Mouse (Mus musculus) MEL (cell line): ENCODE results near the gene Lipf.

ENCODE experiments used
- CTCF ChIP-seq, 3 experiments: IDR thresholded peaks in 2 of 3; conservative IDR thresholded peaks in 1 of 3; 2 replicates each; pipeline ENCODE4 v1.5.1; 2011 to 2012; ENCODE audit warnings: low read length in 3 of 3, low read depth in 2 of 3, mild to moderate bottlenecking in 2 of 3, improper control_type of control experiment in 1 of 3, inconsistent platforms in 1 of 3, mixed read lengths in 1 of 3, moderate library complexity in 1 of 3; ENCODE audit not compliant: control insufficient read depth in 1 of 3, insufficient read depth in 1 of 3, poor library complexity in 1 of 3, severe bottlenecking in 1 of 3
- EP300 ChIP-seq, 2 experiments: IDR thresholded peaks; 2 replicates each; pipeline ENCODE4 v1.6.1; 2011; ENCODE audit warnings: improper control_type of control experiment in 2 of 2, low read length in 2 of 2, low read depth in 1 of 2, mild to moderate bottlenecking in 1 of 2
- KAT2A ChIP-seq: conservative IDR thresholded peaks from 2 replicates; pipeline ENCODE4 v1.6.1; 2012; ENCODE audit warnings: low read depth, low read length, improper control_type of control experiment, inconsistent platforms
- MAX ChIP-seq: IDR thresholded peaks from 2 replicates; pipeline ENCODE4 v1.6.1; 2011; ENCODE audit warnings: low read length, improper control_type of control experiment
- POLR2A ChIP-seq, 2 experiments: IDR thresholded peaks; 2 replicates each; pipeline ENCODE4 v1.6.1; 2011 to 2012; ENCODE audit warnings: low read length in 2 of 2, mild to moderate bottlenecking in 2 of 2, control low read depth in 1 of 2, improper control_type of control experiment in 1 of 2, low read depth in 1 of 2, moderate library complexity in 1 of 2; ENCODE audit not compliant: control insufficient read depth in 1 of 2, insufficient read depth in 1 of 2, poor library complexity in 1 of 2
- SIN3A ChIP-seq: IDR thresholded peaks from 2 replicates; pipeline ENCODE4 v1.6.1; 2012; ENCODE audit warnings: low read length, improper control_type of control experiment, inconsistent platforms
- ZMIZ1 ChIP-seq: IDR thresholded peaks from 2 replicates; pipeline ENCODE4 v1.6.1; 2012; ENCODE audit warnings: low read depth, mild to moderate bottlenecking, inconsistent platforms, low read length, improper control_type of control experiment, moderate library complexity

GRCm38 (mm10) chr19:33960887-33961286 lies at the start of gene Lipf:
- no peak for TF ChIP-seq CTCF (IDR thresholded peaks at IDR 0.05 in 2 of 3, conservative IDR thresholded peaks at IDR 0.05 in 1 of 3; ENCODE audit: control insufficient read depth in 1 of 3, insufficient read depth in 1 of 3, low read depth in 2 of 3, low read length in 3 of 3, poor library complexity in 1 of 3, severe bottlenecking in 1 of 3)
- TF ChIP-seq POLR2A (IDR thresholded peaks at IDR 0.05; ENCODE audit: control insufficient read depth in 1 of 2, insufficient read depth in 1 of 2, low read depth in 1 of 2, low read length in 2 of 2, poor library complexity in 1 of 2): no peak
- no peak for TF ChIP-seq ZMIZ1
- TF ChIP-seq MAX: no peak
- no peak for TF ChIP-seq SIN3A
- TF ChIP-seq EP300 (IDR thresholded peaks at IDR 0.05; ENCODE audit: low read depth in 1 of 2, low read length in 2 of 2): no peak
- TF ChIP-seq KAT2A: no peak
